ENCODE assay signal across 8 mouse cellular contexts in the genomic region with DNA sequence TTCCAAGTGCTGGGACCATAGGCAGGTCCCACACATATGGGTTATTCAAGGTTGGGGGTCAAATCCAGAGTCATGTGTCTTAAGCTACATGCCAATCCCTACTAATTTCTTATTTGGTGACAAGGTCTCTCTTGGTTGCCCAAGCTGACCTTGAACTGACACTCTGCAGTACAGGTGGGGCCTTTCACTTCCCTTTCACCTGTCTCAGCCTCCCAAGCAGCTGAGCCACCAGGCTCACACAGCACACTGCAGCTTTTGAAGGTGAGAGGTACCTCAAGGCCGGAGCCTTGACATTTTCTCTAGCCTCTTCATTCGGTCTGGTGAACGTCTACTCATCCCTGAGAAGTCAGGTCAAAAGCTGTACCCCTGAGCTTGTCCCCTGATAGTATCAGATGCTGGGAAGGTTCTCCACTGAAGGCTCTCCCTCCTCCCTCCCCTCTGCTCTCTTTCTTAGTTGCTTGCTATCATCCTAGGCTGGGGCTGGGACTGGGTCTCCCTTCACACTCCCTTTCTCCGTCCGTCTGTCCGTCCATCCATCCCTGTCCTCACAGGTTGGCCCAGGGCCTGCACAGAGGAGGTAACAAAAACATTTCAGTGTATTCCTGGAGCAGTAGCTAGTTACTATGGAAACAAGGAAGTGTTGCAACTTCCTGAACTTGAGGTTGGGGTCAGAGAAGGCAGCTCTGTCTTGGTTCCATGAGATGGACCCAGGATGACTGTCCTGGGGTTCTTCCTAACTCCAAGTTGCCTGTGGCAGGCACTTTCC. TPM values are rescaled to one million over a fixed set of nuclear protein-coding genes. Genes with fewer than 3 reads are reported as not detected.
DNase-seq lines count a peak whose midpoint lies in the region; ATAC-seq and TF ChIP-seq lines count a peak whose summit lies in the region.

No protein-coding gene starts in this region.

- H3K4me3 ChIP-seq in forebrain, embryonic 10.5 days: no peak overlapping the region
- H3K4me3 ChIP-seq in forebrain, postnatal 0 days (ENCODE audit: low read depth, low read length): no peak overlapping the region
- H3K4me3 ChIP-seq in liver, postnatal 0 days (ENCODE audit: low read depth, low read length): no peak overlapping the region

- DNase-seq in forebrain, embryonic 10.5 days (ENCODE audit: extremely low spot score, low spot score): no peak
- no peak for DNase-seq in forebrain, postnatal 0 days
- DNase-seq in A20 (ENCODE audit: low read depth, low spot score) (peak; percentile 64), adipocyte (ENCODE audit: low spot score) (no peak)
- DNase-seq in heart, postnatal 14 days: peak; percentile 46 to 48
- DNase-seq in liver, postnatal 0 days: peak; percentile 19
- DNase-seq in right cerebral cortex, postnatal 4 days: no peak
- DNase-seq in layer of hippocampus, postnatal 10 days (ENCODE audit: low spot score in 2 of 2): no peak

- H3K27me3 ChIP-seq in forebrain, embryonic 10.5 days (ENCODE audit: poor library complexity, severe bottlenecking): no peaks in the 10 kb centered on the region
- H3K27me3 ChIP-seq in forebrain, postnatal 0 days (ENCODE audit: insufficient read depth, low read length): no peaks in the 10 kb centered on the region
- H3K27me3 ChIP-seq in liver, postnatal 0 days (ENCODE audit: insufficient read depth, low read length): no peaks in the 10 kb centered on the region

- TF ChIP-seq CTCF in forebrain, postnatal 0 days (IDR thresholded peaks at IDR 0.05; ENCODE audit: low read depth): no peak
- TF ChIP-seq CTCF in liver, postnatal 0 days (IDR thresholded peaks at IDR 0.05; ENCODE audit: low read depth): no peak

- peak overlapping the region; percentile 48; the same call in 1 of the 2 replicates for H3K27ac ChIP-seq in forebrain, embryonic 10.5 days
- H3K27ac ChIP-seq in forebrain, postnatal 0 days (ENCODE audit: low read depth, low read length): no peak overlapping the region; the same call in 1 of the 2 replicates
- H3K27ac ChIP-seq in liver, postnatal 0 days (ENCODE audit: low read depth): peak overlapping the region; percentile 76

- H3K9me3 ChIP-seq in forebrain, embryonic 10.5 days: no peaks in the 10 kb centered on the region
- no peaks in the 10 kb centered on the region for H3K9me3 ChIP-seq in forebrain, postnatal 0 days (ENCODE audit: low read length)
- no peaks in the 10 kb centered on the region for H3K9me3 ChIP-seq in liver, postnatal 0 days (ENCODE audit: low read length)

- H3K4me1 ChIP-seq in forebrain, embryonic 10.5 days: peaks cover 100% of the 10 kb centered on the region
- 0 out of 2 replicates have a peak, but pooled peaks cover 10% of the 10 kb centered on the region for H3K4me1 ChIP-seq in forebrain, postnatal 0 days (ENCODE audit: insufficient read depth)
- H3K4me1 ChIP-seq in liver, postnatal 0 days (ENCODE audit: insufficient read depth): peaks cover 82% of the 10 kb centered on the region

- peaks cover 18% of the 10 kb centered on the region for H3K36me3 ChIP-seq in forebrain, embryonic 10.5 days (replicated peaks)
- H3K36me3 ChIP-seq in forebrain, postnatal 0 days (ENCODE audit: insufficient read depth): no peaks in the 10 kb centered on the region
- 0 out of 2 replicates have a peak, but pooled peaks cover 2% of the 10 kb centered on the region for H3K36me3 ChIP-seq in liver, postnatal 0 days (replicated peaks; ENCODE audit: insufficient read depth, low read length)

- intact Hi-C loops in heart, postnatal 14 days (cut with DNase I): no loop called here

- no peak for ATAC-seq in forebrain, postnatal 0 days
- peak; percentile 60 for ATAC-seq in liver, postnatal 0 days

- no peak overlapping the region for H3K9ac ChIP-seq in forebrain, postnatal 0 days
- H3K9ac ChIP-seq in liver, postnatal 0 days (replicated peaks): no peak overlapping the region; the same call in 1 of the 2 replicates

- WGBS in forebrain, embryonic 10.5 days: 87% methylated on average over 6 of the region's 6 CpGs
- WGBS in forebrain, postnatal 0 days: 77% methylated on average over 6 of the region's 6 CpGs
- WGBS in liver, postnatal 0 days (ENCODE audit: insufficient replicate concordance): 32% methylated on average over 6 of the region's 6 CpGs

- no peak overlapping the region for H3K4me2 ChIP-seq in forebrain, postnatal 0 days (ENCODE audit: low read depth)
- H3K4me2 ChIP-seq in liver, postnatal 0 days (ENCODE audit: low read depth, low read length): peak overlapping the region; percentile 45

- no peak for TF ChIP-seq EP300 in liver, postnatal 0 days (IDR thresholded peaks at IDR 0.05; ENCODE audit: low read depth)

RNA-seq across cellular contexts. Expression of a gene that starts 13.3 kb away (rescaled TPM):
- polyA plus RNA-seq in forebrain, embryonic 10.5 days (2016; fragmentation: Nextera tagmentation; extraction: Ambion mirVana): 38.8 and 42.5 TPM in 2 replicates
- total RNA-seq in forebrain, postnatal 0 days (2014; rRNA removed): 48.5 and 75.6 TPM in 2 replicates
- polyA plus RNA-seq in forebrain, postnatal 0 days (2015; fragmentation: Nextera tagmentation; extraction: Ambion mirVana): 27.7 and 38.0 TPM in 2 replicates
- 10 to 100 TPM; 53.9 to 59.4 TPM for total RNA-seq in heart, postnatal 14 days (2021)
- polyA plus RNA-seq in liver, postnatal 0 days (2015; fragmentation: Nextera tagmentation; extraction: Ambion mirVana): 3.6 and 4.3 TPM in 2 replicates
- total RNA-seq in layer of hippocampus, postnatal 10 days (2021): 100 to 1,000 TPM; 115 to 128 TPM

Comparison
In these comparisons a context has a peak if more than half of its experiments do, and no peak if none do; other contexts are left out.
1. DNase-seq: peak in A20 (single experiment), heart, postnatal 14 days (2 of 2) and liver, postnatal 0 days (single experiment); none in forebrain, embryonic 10.5 days (single experiment), forebrain, postnatal 0 days (single experiment), adipocyte (single experiment), right cerebral cortex, postnatal 4 days (single experiment) and layer of hippocampus, postnatal 10 days (0 of 2).